In the genomic region with DNA sequence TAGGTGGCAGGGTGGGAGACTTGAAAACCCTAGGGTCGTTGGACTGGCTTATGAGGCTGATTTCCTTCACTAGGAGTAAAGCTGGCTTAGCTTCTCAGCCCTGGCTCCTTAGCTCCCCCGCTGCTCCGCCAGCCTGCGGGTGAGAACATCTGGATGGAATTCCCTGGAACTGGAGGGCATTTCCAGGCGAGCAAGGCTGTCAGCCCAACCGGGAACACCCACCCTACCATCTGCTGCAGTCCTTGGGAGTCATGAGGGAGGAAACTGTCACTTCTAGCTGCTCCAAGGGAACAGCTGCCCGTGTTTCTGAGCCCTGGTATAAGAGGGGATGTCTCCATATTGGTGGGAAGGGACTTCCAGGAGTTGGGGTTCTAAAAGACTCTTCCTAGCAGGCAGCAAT, we compare ENCODE assay signal across 11 mouse cellular contexts. TPM values are rescaled to one million over a fixed set of nuclear protein-coding genes. Genes with fewer than 3 reads are reported as not detected.
DNase-seq lines count a peak whose midpoint lies in the region.
"Had no signal": no experiment of that assay in that cellular context is flagged by ENCODE, and none has a peak within 500 bp of the region (broad histone marks: within the 10 kb centered on the region; RNA-seq: fewer than 3 reads in every experiment).

No protein-coding gene starts in this region.

- peak; percentile 80 for DNase-seq in right cerebral cortex, adult 18-20 months
- no peak for DNase-seq in right cerebral cortex, postnatal 4 days
- peak; percentile 52 to 81 for DNase-seq in frontal cortex, adult 2 months (ENCODE audit: extremely low spot score in 1 of 2, low spot score in 1 of 2)
- peak; percentile 57 to 58 for DNase-seq in left cerebral cortex, postnatal 36 days (ENCODE audit: low spot score in 2 of 2)
- DNase-seq in heart, postnatal 36 days = no peak
- DNase-seq in gastrocnemius, postnatal 10 days = no peak
- DNase-seq in T-cell, adult 2 months (ENCODE audit: low spot score) = no peak
- DNase-seq: kidney, postnatal 14 days; liver, embryonic 13.5 days; lung, postnatal 4 days had no signal

- intact Hi-C loops in left cerebral cortex, postnatal 36 days (cut with DNase I) = no loop called here
- intact Hi-C loops in heart, postnatal 36 days (cut with DNase I) = no loop called here

RNA-seq across cellular contexts. Expression of a gene that starts 33.1 kb away (rescaled TPM):
- polyA plus RNA-seq in frontal cortex, adult 2 months (2012; rRNA removed) = 39.1 and 40.3 TPM in 2 replicates
- total RNA-seq in left cerebral cortex, postnatal 36 days (2021) = 10 to 100 TPM; 29.9 to 31.5 TPM
- not detected for total RNA-seq in heart, postnatal 36 days (2021)
- total RNA-seq in gastrocnemius, postnatal 10 days (2021) = under 1 TPM in 1 of 2 experiments, not detected in 1; 0.12 TPM
- total RNA-seq: heart, adult 8-10 months had no signal
- polyA plus RNA-seq: liver, embryonic 13.5 days had no signal

Comparison
In these comparisons a context has a peak if more than half of its experiments do, and no peak if none do; other contexts are left out.
1. DNase-seq: peak in right cerebral cortex, adult 18-20 months (single experiment), frontal cortex, adult 2 months (2 of 2) and left cerebral cortex, postnatal 36 days (2 of 2); none in right cerebral cortex, postnatal 4 days (single experiment), heart, postnatal 36 days (0 of 2), gastrocnemius, postnatal 10 days (single experiment) and T-cell, adult 2 months (single experiment).
2. RNA of a gene that starts 33.1 kb away (total RNA-seq): 29.9 to 31.5 TPM in left cerebral cortex, postnatal 36 days; 0.12 TPM in gastrocnemius, postnatal 10 days and not detected in heart, postnatal 36 days; every median in the first group is over 10 times any median in the second.